Mouse (Mus musculus): ENCODE results near the gene Slc16a2. TPM values are rescaled to one million over a fixed set of nuclear protein-coding genes. Genes with fewer than 3 reads are reported as not detected.

The Slc16a2 gene
- total RNA-seq, 1 experiment from 2014 or later: 47.5 TPM

GRCm38 (mm10) chrX:103652048-103652447, 169.7 kb downstream of the Slc16a2 start:
- DNase-seq: no peak

Other genes starting within 250 kb of the Slc16a2 start
- gene Zcchc13, start 191.4 kb downstream of the Slc16a2 start, total RNA-seq (2021): not detected in 2 replicates
- gene Rlim, start 159.3 kb upstream of the Slc16a2 start, total RNA-seq (2021): 58.8 and 60.7 TPM in 2 replicates

Measured in adrenal gland, postnatal 25 days (tissue).